Mouse (Mus musculus) Muller cell, postnatal 12 days (primary cell): ENCODE measurements around the gene Fam214a.

ENCODE experiments used
- DNase-seq: peaks from one replicate; pipeline ENCODE4 v3.0.0-alpha.2; 2015; ENCODE audit errors: inconsistent ontology term

The Fam214a gene

DNA sequence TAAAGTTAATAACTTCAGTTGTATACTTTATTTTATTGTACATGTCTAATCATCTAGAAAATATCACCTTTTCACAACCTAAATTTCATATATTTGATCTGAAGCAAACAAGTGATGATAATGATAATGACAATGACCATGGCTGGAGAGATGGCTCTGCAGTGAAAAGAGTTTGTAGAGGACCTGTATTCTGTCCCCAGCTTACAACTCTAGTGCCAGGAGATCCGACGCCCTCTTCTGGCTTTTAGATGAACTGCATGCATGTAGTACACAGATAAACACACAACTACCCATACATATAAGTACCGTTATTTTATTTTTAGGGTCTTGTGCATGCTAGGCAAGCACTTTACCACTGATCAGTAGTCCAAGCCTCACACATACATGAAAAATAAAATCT is 1.2 kb upstream of the Fam214a start:
- DNase-seq, result no peak

DNA sequence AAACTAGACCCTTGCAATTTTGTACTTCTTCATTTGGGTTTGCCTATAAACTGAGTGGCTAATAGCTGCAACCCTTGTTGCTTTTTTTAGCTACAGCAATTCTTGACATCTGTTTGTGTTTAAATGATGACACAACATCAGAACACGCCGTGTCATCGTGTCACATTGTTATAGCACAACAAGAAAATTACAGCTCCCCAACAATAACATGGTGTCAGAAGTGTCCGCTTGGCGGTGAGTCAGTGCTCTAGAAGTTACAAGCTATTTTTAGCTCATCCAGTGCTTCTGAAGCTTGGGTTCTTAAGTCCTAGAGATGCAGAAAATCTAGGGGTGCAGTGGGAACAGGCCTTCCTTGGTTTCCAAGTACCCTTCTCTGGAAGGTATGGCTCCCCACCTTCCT is 578 bp upstream of the Fam214a start:
- peak; percentile 75 for DNase-seq

GRCm38 (mm10) chr9:74953265-74953958 is 728 bp downstream of the Fam214a start:
- DNase-seq, result peak; percentile 78

GRCm38 (mm10) chr9:74953959-74954279 is 1.2 kb downstream of the Fam214a start:
- no peak for DNase-seq

DNA sequence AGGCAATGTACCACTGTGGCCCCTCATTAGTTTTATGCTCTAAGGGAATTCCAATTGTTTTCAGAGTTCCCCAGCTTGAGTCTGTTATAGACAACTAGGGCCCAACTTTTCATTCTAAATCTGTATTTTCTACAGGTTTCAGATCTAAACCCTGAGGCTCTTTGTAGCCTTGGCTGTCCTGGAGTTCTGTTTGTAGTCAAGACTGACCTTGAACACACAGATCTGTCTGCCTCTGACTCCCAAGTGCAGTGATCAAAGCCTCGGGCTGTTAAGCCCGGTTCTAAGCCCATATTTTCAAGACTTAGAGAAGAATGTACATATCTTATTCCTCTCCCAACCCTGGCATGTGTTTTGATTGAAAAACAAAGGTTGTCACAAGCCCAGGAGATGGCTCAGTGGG is 1.7 kb downstream of the Fam214a start:
- DNase-seq, result no peak

- no peak for DNase-seq
Measured at GRCm38 (mm10) chr9:74960630-74961029, 7.9 kb downstream of the Fam214a start.

DNA sequence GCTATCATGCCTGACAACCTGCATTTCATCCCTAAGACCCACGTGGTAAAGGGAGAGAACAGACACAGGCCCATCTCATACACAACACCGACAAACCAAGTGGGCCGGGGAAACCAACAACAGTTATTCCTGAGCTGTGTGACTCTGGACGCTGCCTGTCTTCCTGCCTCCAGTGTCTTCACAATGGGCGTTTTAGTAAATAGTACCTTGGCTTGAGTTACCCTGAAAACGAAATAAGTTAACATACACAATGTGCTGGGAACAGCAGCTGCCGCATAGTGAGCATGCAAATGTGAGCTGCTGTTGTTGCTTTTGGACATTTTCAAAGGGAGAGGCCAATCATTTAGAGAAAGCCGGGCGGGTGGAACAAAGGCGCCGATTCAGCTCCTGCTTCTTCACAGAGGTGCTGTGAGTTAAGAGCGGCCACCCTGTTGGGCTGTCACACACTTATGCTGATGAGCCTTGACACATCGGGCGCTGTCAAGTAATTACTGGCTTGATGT is 8.4 kb downstream of the Fam214a start:
- DNase-seq, result no peak

GRCm38 (mm10) chr9:74963953-74964352 is 11.3 kb downstream of the Fam214a start:
- no peak for DNase-seq

- no peak for DNase-seq
Measured at GRCm38 (mm10) chr9:74964866-74965384, 12.2 kb downstream of the Fam214a start.

GRCm38 (mm10) chr9:74966200-74966599 is 13.5 kb downstream of the Fam214a start:
- no peak for DNase-seq

GRCm38 (mm10) chr9:74968647-74969428 is 16.2 kb downstream of the Fam214a start:
- DNase-seq, result no peak

- no peak for DNase-seq
Measured at GRCm38 (mm10) chr9:74970591-74970990, 17.9 kb downstream of the Fam214a start.

DNA sequence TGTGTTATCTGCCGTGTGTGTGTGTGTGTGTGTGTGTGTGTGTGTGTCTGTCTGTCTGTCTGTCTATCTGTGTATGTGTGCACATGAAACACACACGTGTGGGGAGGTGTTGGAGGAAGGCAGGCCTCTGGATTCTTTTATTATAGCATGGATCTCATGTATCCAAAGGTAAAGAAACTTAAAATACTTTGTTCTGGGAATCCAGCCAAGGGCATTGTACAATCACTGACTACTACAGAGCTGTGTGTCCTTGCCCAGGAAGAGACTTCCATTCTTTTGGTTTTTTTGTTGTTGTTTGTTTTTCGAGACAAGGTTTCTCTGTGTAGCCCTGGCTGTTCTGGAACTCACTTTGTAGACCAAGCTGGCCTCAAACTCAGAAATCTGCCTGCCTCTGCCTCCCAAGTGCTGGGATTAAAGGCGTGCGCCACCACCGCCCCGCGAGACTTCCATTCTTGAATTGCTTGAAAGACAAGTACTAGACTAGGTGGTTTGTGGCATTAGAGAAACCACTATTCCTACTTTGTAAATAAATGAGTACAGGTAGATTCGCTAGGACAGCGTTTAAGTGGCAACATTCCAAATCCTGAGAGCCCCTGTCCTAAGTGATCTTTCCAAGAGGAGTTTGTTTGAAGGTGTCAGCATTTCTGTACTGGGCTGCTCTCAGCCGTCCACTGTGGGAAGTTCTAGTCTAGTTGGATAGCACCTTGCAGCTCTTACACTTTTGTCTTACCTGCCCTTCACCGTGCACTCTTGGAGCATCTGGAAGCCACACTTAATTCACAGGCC is 18.7 kb downstream of the Fam214a start:
- no peak for DNase-seq

DNA sequence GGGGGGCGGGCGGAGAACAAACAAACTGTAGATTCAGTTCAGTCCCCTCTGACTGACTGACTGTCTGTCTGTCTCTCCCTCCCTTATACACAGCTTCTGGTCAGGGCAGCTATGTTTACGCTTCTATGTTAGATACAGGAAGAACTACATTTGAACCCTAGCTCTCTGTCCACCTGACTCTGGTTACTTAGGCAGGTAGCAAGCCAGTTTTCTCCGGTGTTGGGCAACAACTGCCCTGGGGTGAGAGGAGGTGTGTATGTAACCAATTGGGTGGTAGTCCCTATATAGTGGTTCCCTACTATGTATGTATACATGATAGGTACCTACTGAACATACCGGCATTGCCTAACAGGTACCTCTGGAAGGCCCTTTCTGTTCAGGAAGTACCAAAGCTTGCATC is 20.1 kb downstream of the Fam214a start:
- no peak for DNase-seq

GRCm38 (mm10) chr9:74973154-74973553 is 20.5 kb downstream of the Fam214a start:
- no peak for DNase-seq

GRCm38 (mm10) chr9:74974758-74975157 is 22.1 kb downstream of the Fam214a start:
- peak; percentile 53 for DNase-seq

- no peak for DNase-seq
Measured at GRCm38 (mm10) chr9:74975416-74975815, 22.7 kb downstream of the Fam214a start.

DNA sequence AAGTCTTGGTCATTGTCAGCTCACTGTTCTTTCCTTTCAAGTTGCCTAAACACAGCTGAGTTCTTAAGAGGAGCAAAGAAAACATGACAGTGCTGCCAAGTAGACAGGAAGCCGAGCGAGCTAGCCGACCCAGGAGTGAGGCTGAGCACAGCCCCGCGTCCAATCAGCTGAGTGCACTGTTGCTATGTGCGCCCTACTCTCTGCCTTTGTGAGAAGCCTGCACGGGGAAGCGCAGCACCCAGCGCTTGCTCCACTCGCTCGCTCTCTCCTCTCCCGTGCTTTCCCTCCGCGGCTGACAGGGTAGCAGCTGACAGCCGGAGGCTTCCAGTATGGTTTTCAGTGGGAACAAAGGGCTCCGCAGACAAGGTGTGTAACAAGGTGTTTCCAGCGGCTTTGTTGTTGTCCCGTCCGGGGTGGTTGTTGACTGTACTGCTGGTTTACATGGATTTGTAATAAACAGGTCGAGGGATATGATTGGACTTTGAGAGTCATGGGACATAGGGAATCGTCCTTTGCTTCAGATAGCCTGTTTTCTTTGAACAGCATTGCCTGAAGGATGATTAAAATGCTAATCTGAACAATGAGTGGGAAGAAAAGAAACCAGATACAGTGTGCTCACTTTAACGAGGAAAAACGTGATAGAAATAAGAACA is 23.4 kb downstream of the Fam214a start:
- peak; percentile 91 for DNase-seq

DNA sequence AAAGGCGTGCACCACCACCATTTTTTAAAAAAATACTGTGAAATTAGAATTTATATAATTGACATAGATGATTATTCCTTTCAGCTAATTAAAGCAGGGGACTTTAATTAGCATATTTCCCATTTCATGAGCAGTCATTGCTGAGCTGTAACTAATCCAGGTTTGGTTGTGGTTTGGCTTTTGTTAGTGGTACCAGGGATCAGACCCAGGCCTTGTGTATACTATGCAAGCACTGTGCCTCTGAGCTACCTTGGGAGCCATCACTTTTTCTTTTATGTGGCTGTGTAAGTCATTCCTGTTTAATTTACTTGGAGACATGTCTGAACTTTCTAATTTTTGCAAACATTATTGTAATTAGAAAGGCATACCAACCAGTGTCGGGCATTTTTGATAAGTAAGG is 24.6 kb downstream of the Fam214a start:
- no peak for DNase-seq

GRCm38 (mm10) chr9:74977962-74978361 is 25.3 kb downstream of the Fam214a start:
- DNase-seq, result no peak

DNA sequence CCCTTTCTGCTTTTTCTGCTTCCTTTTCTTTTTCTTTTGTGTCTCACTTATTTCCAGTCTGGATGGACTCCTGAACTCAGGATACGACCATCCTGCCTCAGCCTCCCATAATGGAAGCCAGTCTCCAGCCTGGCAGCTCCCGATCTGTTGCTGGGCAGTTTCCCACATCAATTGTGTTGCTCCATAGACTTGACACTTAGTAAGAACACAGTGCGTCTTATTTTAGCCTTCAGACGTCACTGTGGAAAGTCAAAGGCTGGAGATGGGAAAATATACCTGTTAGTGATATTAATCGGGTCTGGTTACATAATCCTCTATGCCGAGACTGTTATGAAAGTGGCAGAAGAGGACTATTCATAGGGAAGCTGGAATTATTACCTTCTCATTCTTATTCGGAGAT is 26.2 kb downstream of the Fam214a start:
- DNase-seq, result no peak

DNA sequence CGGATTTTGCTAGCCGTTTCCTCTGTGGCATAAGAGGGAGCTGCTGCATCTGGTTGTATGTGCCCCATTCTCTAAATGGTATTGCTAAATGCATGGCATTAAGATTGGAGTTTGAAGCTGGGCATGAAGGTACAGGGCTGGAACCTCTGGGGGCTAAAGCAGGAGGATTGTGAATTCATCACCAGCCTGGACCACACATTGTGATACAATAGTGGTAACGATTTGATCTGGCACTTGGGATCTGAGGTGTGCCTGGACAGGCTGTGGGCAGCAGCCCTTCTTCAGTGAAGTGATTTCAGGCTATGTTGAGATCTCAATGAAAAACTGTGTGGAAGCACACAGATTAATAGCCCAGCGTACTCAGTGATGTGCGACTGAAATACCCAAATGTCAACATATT is 26.7 kb downstream of the Fam214a start:
- no peak for DNase-seq
